Mouse (Mus musculus) lung, postnatal 0 days (tissue): ENCODE data around the gene Pcca. TPM values are rescaled to one million over a fixed set of nuclear protein-coding genes. Genes with fewer than 3 reads are reported as not detected.
"Not testable (repeated sequence)": the region's sequence is repeated elsewhere in the genome, so short reads cannot be mapped to it uniquely, and the experiment has no call there.

Source experiments
- ATAC-seq: fragments of 200-750 bp; cut with Nextera tagmentation; 2 replicates; pipeline ENCODE4 v1.8.0; 2017; ENCODE audit warnings: moderate library complexity
- DNase-seq: peaks from one replicate; pipeline ENCODE4 v3.0.0-alpha.2; 2016; ENCODE audit warnings: low spot score
- H3K27ac ChIP-seq: fragments of 300-500 bp; sonication (generic); 2 replicates; pipeline ENCODE4 v1.5.1; 2014; ENCODE audit warnings: antibody characterized with exemption, mild to moderate bottlenecking, low read length, mixed read lengths
- H3K27me3 ChIP-seq: fragments of 300-500 bp; sonication (generic); replicated peaks from 2 replicates; pipeline ENCODE4 v1.6.1; 2014; ENCODE audit warnings: low read length, mixed read lengths; ENCODE audit not compliant: insufficient read depth
- H3K36me3 ChIP-seq: fragments of 300-500 bp; sonication (generic); 2 replicates; pipeline ENCODE4 v1.6.1; 2014; ENCODE audit warnings: low read length, mixed read lengths; ENCODE audit not compliant: insufficient read depth
- H3K4me1 ChIP-seq: fragments of 300-500 bp; sonication (generic); 2 replicates; pipeline ENCODE4 v1.6.1; 2014; ENCODE audit warnings: antibody characterized with exemption, low read depth, low read length, mixed read lengths; ENCODE audit not compliant: insufficient read depth
- H3K4me2 ChIP-seq: fragments of 300-500 bp; sonication (generic); replicated peaks from 2 replicates; pipeline ENCODE4 v1.6.1; 2014; ENCODE audit warnings: low read depth, mild to moderate bottlenecking, low read length, moderate library complexity, mixed read lengths
- H3K4me3 ChIP-seq: fragments of 300-500 bp; sonication (generic); 2 replicates; pipeline ENCODE4 v1.5.1; 2014; ENCODE audit warnings: low read depth, low read length
- H3K9ac ChIP-seq: fragments of 300-500 bp; sonication (generic); replicated peaks from 2 replicates; pipeline ENCODE4 v1.6.1; 2014; ENCODE audit warnings: low read depth, mild to moderate bottlenecking
- H3K9me3 ChIP-seq: fragments of 300-500 bp; sonication (generic); 2 replicates; pipeline ENCODE4 v1.6.1; 2016; ENCODE audit warnings: low read length, mixed read lengths
- CTCF ChIP-seq: IDR thresholded peaks from 2 replicates; pipeline ENCODE4 v1.5.1; 2016; ENCODE audit warnings: antibody characterized with exemption, mild to moderate bottlenecking
- EP300 ChIP-seq: IDR thresholded peaks from 2 replicates; pipeline ENCODE4 v1.6.1; 2016; ENCODE audit warnings: antibody characterized with exemption, mild to moderate bottlenecking, control low read depth
- WGBS: fragments of 180-500 bp; shearing (Covaris S2); extraction: QIAGEN DNeasy Blood & Tissue Kit; methylation state at CpG from one replicate; pipeline ENCODE4 v1.1.7; 2014; 5-methylcytosine and 5-hydroxymethylcytosine counted together
- polyA plus RNA-seq: library from polyadenylated mRNA; unstranded; fragments of >200 nt; fragmentation: Nextera tagmentation; extraction: Ambion mirVana; gene quantifications from 2 replicates; pipeline ENCODE4 v1.2.1, GENCODE M21; 2015

Gene Pcca
- polyA plus RNA-seq, 1 experiment from 2014 or later: 10.4 TPM

- 88% methylated on average over 4 of the region's 4 CpGs for WGBS
Measured at GRCm38 (mm10) chr14:122582057-122582456, 47.9 kb downstream of the Pcca start.

GRCm38 (mm10) chr14:122582491-122583077, 48.5 kb downstream of the Pcca start:
- ATAC-seq (no peak), DNase-seq (no peak)
- Histone ChIP-seq H3K36me3 (no peaks in the 10 kb centered on the region), H3K9ac (no peak overlapping the region), H3K27ac (no peak overlapping the region), H3K4me3 (no peak overlapping the region), H3K9me3 (no peaks in the 10 kb centered on the region), H3K4me2 (no peak overlapping the region), H3K27me3 (no peaks in the 10 kb centered on the region), H3K4me1 (no peaks in the 10 kb centered on the region)
- WGBS: 78% methylated on average over 7 of the region's 7 CpGs
- no peak for TF ChIP-seq EP300
- no peak for TF ChIP-seq CTCF

More at GRCm38 (mm10) chr14:122582057-122582456, 47.9 kb downstream of the Pcca start:
- TF ChIP-seq CTCF: no peak
- Histone ChIP-seq H3K4me1 (no peaks in the 10 kb centered on the region), H3K4me3 (no peak overlapping the region), H3K9ac (no peak overlapping the region), H3K4me2 (no peak overlapping the region), H3K27me3 (no peaks in the 10 kb centered on the region), H3K36me3 (no peaks in the 10 kb centered on the region), H3K9me3 (no peaks in the 10 kb centered on the region), H3K27ac (no peak overlapping the region)
- ATAC-seq: no peak
- no peak for DNase-seq

GRCm38 (mm10) chr14:122584087-122584486, 50.0 kb downstream of the Pcca start:
- H3K4me3 ChIP-seq, H3K27ac ChIP-seq, H3K9ac ChIP-seq, H3K4me1 ChIP-seq, H3K4me2 ChIP-seq, H3K36me3 ChIP-seq, DNase-seq, ATAC-seq, H3K27me3 ChIP-seq, H3K9me3 ChIP-seq: not testable (repeated sequence)
- 85% methylated on average over 2 of the region's 2 CpGs for WGBS

- H3K4me2 ChIP-seq: no peak overlapping the region
- no peaks in the 10 kb centered on the region for H3K36me3 ChIP-seq
- DNase-seq (peak; percentile 11), ATAC-seq (peak; percentile 65)
- no peaks in the 10 kb centered on the region for H3K4me1 ChIP-seq
- no peak overlapping the region for H3K27ac ChIP-seq
- TF ChIP-seq EP300 (no peak), CTCF (no peak)
- H3K9me3 ChIP-seq: no peaks in the 10 kb centered on the region
- 50% methylated on average over 4 of the region's 4 CpGs for WGBS
- H3K4me3 ChIP-seq: no peak overlapping the region
- H3K9ac ChIP-seq: no peak overlapping the region
- H3K27me3 ChIP-seq: no peaks in the 10 kb centered on the region
Measured at GRCm38 (mm10) chr14:122586942-122587341, 52.8 kb downstream of the Pcca start.

- Histone ChIP-seq H3K36me3 (no peaks in the 10 kb centered on the region), H3K27ac (no peak overlapping the region), H3K4me3 (no peak overlapping the region), H3K4me1 (no peaks in the 10 kb centered on the region), H3K9ac (no peak overlapping the region), H3K9me3 (no peaks in the 10 kb centered on the region), H3K4me2 (no peak overlapping the region), H3K27me3 (no peaks in the 10 kb centered on the region)
- WGBS: 58% methylated on average over 5 of the region's 5 CpGs
- ATAC-seq: no peak
- DNase-seq: no peak
- no peak for TF ChIP-seq CTCF
- no peak for TF ChIP-seq EP300
Measured at GRCm38 (mm10) chr14:122597534-122597933, 63.4 kb downstream of the Pcca start.

GRCm38 (mm10) chr14:122598802-122599201, 64.7 kb downstream of the Pcca start:
- H3K4me1 ChIP-seq: no peaks in the 10 kb centered on the region
- no peak for TF ChIP-seq EP300
- no peak for TF ChIP-seq CTCF
- ATAC-seq: no peak
- H3K4me2 ChIP-seq: no peak overlapping the region
- no peak overlapping the region for H3K27ac ChIP-seq
- H3K27me3 ChIP-seq: no peaks in the 10 kb centered on the region
- WGBS: 75% methylated on average over 2 of the region's 2 CpGs
- no peak for DNase-seq
- H3K36me3 ChIP-seq: no peaks in the 10 kb centered on the region
- H3K9me3 ChIP-seq: no peaks in the 10 kb centered on the region
- no peak overlapping the region for H3K4me3 ChIP-seq
- no peak overlapping the region for H3K9ac ChIP-seq

GRCm38 (mm10) chr14:122599839-122600238, 65.7 kb downstream of the Pcca start:
- Histone ChIP-seq H3K36me3 (no peaks in the 10 kb centered on the region), H3K4me1 (no peaks in the 10 kb centered on the region), H3K4me3 (no peak overlapping the region), H3K27me3 (no peaks in the 10 kb centered on the region), H3K9ac (no peak overlapping the region), H3K4me2 (no peak overlapping the region), H3K9me3 (no peaks in the 10 kb centered on the region), H3K27ac (no peak overlapping the region)
- DNase-seq: no peak
- TF ChIP-seq EP300: no peak
- 78% methylated on average over 9 of the region's 9 CpGs for WGBS
- no peak for ATAC-seq
